ENCODE assay signal across 3 mouse cellular contexts in the genomic region with DNA sequence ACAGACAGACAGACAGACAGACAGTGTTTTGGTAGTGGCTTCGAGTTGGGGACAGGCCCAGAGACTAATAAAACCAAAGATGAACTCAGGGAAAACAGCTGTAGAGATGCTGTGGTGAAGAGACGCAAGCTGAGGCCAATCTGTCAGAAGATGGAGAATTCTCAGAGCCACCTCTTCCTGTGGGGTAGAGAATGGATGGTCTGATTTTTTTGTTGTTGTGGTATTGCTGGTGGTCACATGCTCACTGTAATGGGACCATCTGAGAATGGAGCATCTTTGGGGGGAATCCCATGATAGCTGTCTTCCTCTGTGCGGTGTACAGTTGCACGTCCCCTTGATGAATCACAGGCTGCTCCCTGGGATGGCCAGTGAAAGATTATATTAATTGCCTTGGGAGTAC.
TF ChIP-seq lines count a peak whose summit lies in the region.

No protein-coding gene starts in this region.

TF ChIP-seq in C2C12, 6 proteins besides CTCF, POLR2A, EP300 and RAD21:
- no peak for TF ChIP-seq FOSL1 (IDR thresholded peaks at IDR 0.05; ENCODE audit: insufficient read depth, low read length, poor library complexity, severe bottlenecking)
- peak; percentile 88 for TF ChIP-seq USF1 (IDR thresholded peaks at IDR 0.05; ENCODE audit: low read depth)
- no peak for TF ChIP-seq MYOD1 (IDR thresholded peaks at IDR 0.05; ENCODE audit: control insufficient read depth, insufficient read length, low read depth)
- TF ChIP-seq CEBPB (IDR thresholded peaks at IDR 0.05; ENCODE audit: low read depth): no peak
- no peak for TF ChIP-seq MAX (IDR thresholded peaks at IDR 0.05)
- no peak for TF ChIP-seq MYOG (IDR thresholded peaks at IDR 0.05; ENCODE audit: control insufficient read depth, extremely low read depth, insufficient read length)

TF ChIP-seq in CH12.LX, 34 proteins besides CTCF, POLR2A, EP300 and RAD21:
- no peak for TF ChIP-seq PAX5 (IDR thresholded peaks at IDR 0.05; ENCODE audit: low read length)
- TF ChIP-seq MXI1 (IDR thresholded peaks at IDR 0.05; ENCODE audit: low read depth, low read length): no peak
- TF ChIP-seq HCFC1 (IDR thresholded peaks at IDR 0.05; ENCODE audit: low read depth, low read length): no peak
- TF ChIP-seq ZKSCAN1 (IDR thresholded peaks at IDR 0.05; ENCODE audit: borderline replicate concordance, low read depth, low read length): no peak
- TF ChIP-seq TBP (conservative IDR thresholded peaks at IDR 0.05; ENCODE audit: low read depth, low read length): no peak
- no peak for TF ChIP-seq KAT2A (IDR thresholded peaks at IDR 0.05; ENCODE audit: insufficient replicate concordance, low read length)
- TF ChIP-seq NELFE (IDR thresholded peaks at IDR 0.05; ENCODE audit: low read depth, low read length): no peak
- no peak for TF ChIP-seq POLR2AphosphoS2 (IDR thresholded peaks at IDR 0.05; ENCODE audit: low read depth, low read length)
- TF ChIP-seq SMC3 (IDR thresholded peaks at IDR 0.05; ENCODE audit: low read depth, low read length): no peak
- no peak for TF ChIP-seq RCOR1 (conservative IDR thresholded peaks at IDR 0.05; ENCODE audit: low read depth, low read length)
- TF ChIP-seq BHLHE40 (IDR thresholded peaks at IDR 0.05; ENCODE audit: low read depth, low read length): peak; percentile 77
- no peak for TF ChIP-seq ZMIZ1 (IDR thresholded peaks at IDR 0.05; ENCODE audit: low read depth, low read length)
- no peak for TF ChIP-seq CHD2 (IDR thresholded peaks at IDR 0.05; ENCODE audit: low read length)
- TF ChIP-seq IRF4 (IDR thresholded peaks at IDR 0.05; ENCODE audit: low read depth, low read length): no peak; the same call in 1 of the 2 replicates
- TF ChIP-seq NRF1 (IDR thresholded peaks at IDR 0.05; ENCODE audit: low read depth, low read length): no peak
- TF ChIP-seq UBTF (IDR thresholded peaks at IDR 0.05; ENCODE audit: low read depth, low read length): no peak
- no peak for TF ChIP-seq USF2 (conservative IDR thresholded peaks at IDR 0.05; ENCODE audit: low read depth, low read length)
- no peak for TF ChIP-seq MYC (IDR thresholded peaks at IDR 0.05; ENCODE audit: low read depth, low read length)
- no peak for TF ChIP-seq USF1 (IDR thresholded peaks at IDR 0.05; ENCODE audit: low read depth, low read length)
- TF ChIP-seq GABPA (IDR thresholded peaks at IDR 0.05; ENCODE audit: insufficient replicate concordance, low read depth, low read length): no peak
- no peak for TF ChIP-seq MAZ (IDR thresholded peaks at IDR 0.05; ENCODE audit: low read depth, low read length)
- TF ChIP-seq ZC3H11A (IDR thresholded peaks at IDR 0.05; ENCODE audit: low read depth, low read length): no peak
- TF ChIP-seq E2F4 (IDR thresholded peaks at IDR 0.05; ENCODE audit: insufficient replicate concordance, low read depth, low read length): no peak
- no peak for TF ChIP-seq JUN (IDR thresholded peaks at IDR 0.05; ENCODE audit: insufficient read depth, low read depth, low read length)
- TF ChIP-seq MAX (IDR thresholded peaks at IDR 0.05; ENCODE audit: low read length): 0 out of 2 replicates have a peak, but pooled peaks have one; percentile 43
- 0 out of 2 replicates have a peak, but pooled peaks have one; percentile 26 for TF ChIP-seq MEF2A (IDR thresholded peaks at IDR 0.05; ENCODE audit: borderline replicate concordance, low read depth, low read length)
- TF ChIP-seq ETS1 (conservative IDR thresholded peaks at IDR 0.05; ENCODE audit: low read depth, low read length): peak; percentile 95
- no peak for TF ChIP-seq CHD1 (IDR thresholded peaks at IDR 0.05; ENCODE audit: low read depth, low read length)
- TF ChIP-seq ZNF384 (IDR thresholded peaks at IDR 0.05; ENCODE audit: low read depth, low read length): peak; percentile 69; the same call in 1 of the 2 replicates
- no peak for TF ChIP-seq SIN3A (IDR thresholded peaks at IDR 0.05; ENCODE audit: low read length)
- TF ChIP-seq MAFK (IDR thresholded peaks at IDR 0.05; ENCODE audit: insufficient replicate concordance, low read length): no peak
- no peak for TF ChIP-seq ELF1 (IDR thresholded peaks at IDR 0.05; ENCODE audit: low read depth, low read length)
- no peak for TF ChIP-seq TCF12 (IDR thresholded peaks at IDR 0.05; ENCODE audit: low read depth, low read length)
- TF ChIP-seq JUND (conservative IDR thresholded peaks at IDR 0.05; ENCODE audit: low read depth, low read length): no peak

TF ChIP-seq in myocyte, 11 proteins besides CTCF, POLR2A, EP300 and RAD21:
- no peak for TF ChIP-seq MYOG (IDR thresholded peaks at IDR 0.05; ENCODE audit: control insufficient read depth in 1 of 3, insufficient read depth in 1 of 3, insufficient read length in 2 of 3, low read depth in 2 of 3)
- peak; percentile 59 for TF ChIP-seq USF1 (IDR thresholded peaks at IDR 0.05; ENCODE audit: low read depth)
TF ChIP-seq in myocyte: peak in this region for 1.
